Mouse (Mus musculus): ENCODE results near the gene 9230112D13Rik. TPM values are rescaled to one million over a fixed set of nuclear protein-coding genes. Genes with fewer than 3 reads are reported as not detected.

Gene 9230112D13Rik
- polyA plus RNA-seq (2014; fragmentation: Nextera tagmentation; extraction: Ambion mirVana), result not detected in 2 replicates

GRCm38 (mm10) chr14:34522701-34523100 is at the start of gene 9230112D13Rik:
TSS of gene 9230112D13Rik (minus strand) at chr14:34522801.
- 77% methylated on average over 8 of the region's 8 CpGs for WGBS (ENCODE audit: insufficient replicate concordance)
- Histone ChIP-seq H3K9me3 (replicated peaks; ENCODE audit: control insufficient read depth, low read length) (no peaks in the 10 kb centered on the region), H3K27ac (ENCODE audit: low read depth, low read length) (no peak within 1 kb of the TSS), H3K4me1 (ENCODE audit: control insufficient read depth, insufficient read depth, low read length) (no peaks in the 10 kb centered on the region), H3K9ac (ENCODE audit: low read depth, low read length) (no peak within 1 kb of the TSS), H3K4me2 (no peak within 1 kb of the TSS), H3K27me3 (ENCODE audit: control insufficient read depth, insufficient read depth, low read length) (no peaks in the 10 kb centered on the region), H3K36me3 (ENCODE audit: control insufficient read depth, insufficient read depth, low read length) (no peaks in the 10 kb centered on the region), H3K4me3 (ENCODE audit: low read depth, low read length) (no peak within 1 kb of the TSS)
- no peak for ATAC-seq (replicated peaks; ENCODE audit: insufficient number of reproducible peaks, low FRiP score, low TSS enrichment)

DNA sequence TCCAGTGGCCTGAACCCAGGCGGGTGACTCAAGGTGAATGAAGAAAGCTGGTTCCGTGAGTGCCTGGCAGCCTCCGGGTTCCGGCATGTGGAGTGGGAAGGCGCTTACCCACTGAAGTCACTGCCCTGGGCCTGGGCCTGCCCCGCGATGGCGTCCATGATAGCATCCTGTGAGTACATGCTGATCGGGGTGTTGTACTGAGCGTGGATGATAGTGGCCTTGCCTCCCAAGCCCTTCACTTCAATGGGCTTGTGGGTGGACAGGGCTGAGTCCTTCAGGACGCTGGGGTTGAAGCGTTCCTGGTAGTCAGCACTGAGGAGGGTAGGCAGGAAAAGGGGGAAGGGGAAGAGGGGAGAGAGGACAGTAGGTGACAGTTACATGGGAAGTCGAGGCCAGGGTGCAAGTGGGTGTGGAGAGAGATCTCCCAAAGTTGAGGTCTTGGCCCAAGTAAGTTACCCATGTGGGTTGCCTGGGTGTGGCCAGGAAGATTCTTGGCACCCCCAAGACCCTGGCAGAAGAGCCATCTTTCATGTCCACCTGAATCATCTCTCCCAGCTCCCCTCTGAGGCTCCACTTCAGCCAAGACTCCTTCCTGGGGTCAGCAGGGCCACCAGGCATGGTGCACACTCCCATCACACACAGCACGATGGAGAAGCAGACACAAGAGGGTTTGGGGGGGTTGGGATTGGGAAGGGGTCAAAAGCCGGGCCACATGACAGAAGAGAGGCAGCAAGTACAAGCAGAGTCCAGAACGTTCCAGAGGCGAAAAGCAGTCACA is 49.2 kb upstream of the 9230112D13Rik start:
- peaks cover 57% of the 10 kb centered on the region for H3K4me1 ChIP-seq (ENCODE audit: control insufficient read depth, insufficient read depth, low read length)
- WGBS (ENCODE audit: insufficient replicate concordance), result 74% methylated on average over 17 of the region's 17 CpGs

DNA sequence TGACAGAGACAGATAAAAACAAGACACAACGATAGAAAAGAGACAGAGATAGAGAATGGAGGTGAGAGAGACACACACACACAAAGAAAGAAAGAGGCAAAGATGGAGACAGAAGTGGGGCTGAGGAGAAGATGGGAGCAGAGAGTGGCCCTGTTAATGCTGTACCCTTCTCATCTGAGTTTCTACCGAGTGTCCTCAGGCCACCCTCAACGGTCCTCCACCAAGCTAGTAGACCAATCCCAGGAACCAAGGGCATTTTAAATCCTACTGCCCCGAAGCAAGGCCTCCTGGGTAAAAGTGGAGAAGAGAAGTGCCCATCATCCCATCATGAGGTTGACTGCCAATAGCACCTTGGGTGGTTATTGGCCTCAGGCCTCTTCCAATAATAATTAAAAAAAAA is 48.3 kb upstream of the 9230112D13Rik start:
- Histone ChIP-seq H3K4me2 (no peak overlapping the region), H3K27me3 (ENCODE audit: control insufficient read depth, insufficient read depth, low read length) (no peaks in the 10 kb centered on the region), H3K36me3 (ENCODE audit: control insufficient read depth, insufficient read depth, low read length) (peaks cover 11% of the 10 kb centered on the region), H3K9me3 (replicated peaks; ENCODE audit: control insufficient read depth, low read length) (no peaks in the 10 kb centered on the region), H3K4me3 (ENCODE audit: low read depth, low read length) (no peak overlapping the region), H3K27ac (ENCODE audit: low read depth, low read length) (no peak overlapping the region), H3K4me1 (ENCODE audit: control insufficient read depth, insufficient read depth, low read length) (peaks cover 66% of the 10 kb centered on the region), H3K9ac (ENCODE audit: low read depth, low read length) (no peak overlapping the region)
- WGBS (ENCODE audit: insufficient replicate concordance), result 76% methylated on average over 4 of the region's 4 CpGs
- no peak for ATAC-seq (replicated peaks; ENCODE audit: insufficient number of reproducible peaks, low FRiP score, low TSS enrichment)

More for the DNA sequence above, 49.2 kb upstream of the 9230112D13Rik start:
- no peak overlapping the region for H3K4me3 ChIP-seq (ENCODE audit: low read depth, low read length)
- H3K36me3 ChIP-seq (ENCODE audit: control insufficient read depth, insufficient read depth, low read length), result peaks cover 12% of the 10 kb centered on the region; the same call in 1 of the 2 replicates
- H3K4me2 ChIP-seq, result no peak overlapping the region
- ATAC-seq (replicated peaks; ENCODE audit: insufficient number of reproducible peaks, low FRiP score, low TSS enrichment), result no peak
- H3K9me3 ChIP-seq (replicated peaks; ENCODE audit: control insufficient read depth, low read length), result no peaks in the 10 kb centered on the region
- no peak overlapping the region for H3K9ac ChIP-seq (ENCODE audit: low read depth, low read length)
- H3K27ac ChIP-seq (ENCODE audit: low read depth, low read length), result peak overlapping the region; percentile 57
- no peaks in the 10 kb centered on the region for H3K27me3 ChIP-seq (ENCODE audit: control insufficient read depth, insufficient read depth, low read length)

DNA sequence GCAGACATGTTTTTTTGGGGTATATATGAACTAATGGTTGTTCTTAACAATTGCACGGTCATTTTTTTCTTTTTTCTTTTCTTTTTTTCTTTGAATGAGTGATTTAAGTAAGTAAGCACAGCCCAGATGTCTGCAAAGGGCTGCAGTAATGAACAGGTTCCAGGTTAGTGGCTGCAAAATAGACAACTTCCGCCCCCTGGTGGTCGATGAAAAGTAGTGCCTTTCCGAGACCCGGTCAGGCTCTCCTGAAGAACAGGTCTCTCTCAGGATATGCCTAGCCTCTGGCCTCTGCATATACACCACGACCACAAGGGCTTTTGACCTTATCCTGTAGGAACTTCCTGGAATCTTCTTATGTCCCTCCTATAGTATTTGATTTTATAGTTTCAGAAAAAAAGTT is 47.7 kb upstream of the 9230112D13Rik start:
- peak overlapping the region; percentile 54; the same call in 1 of the 2 replicates for H3K27ac ChIP-seq (ENCODE audit: low read depth, low read length)
- peak; percentile 25; the same call in 1 of the 2 replicates for ATAC-seq (replicated peaks; ENCODE audit: insufficient number of reproducible peaks, low FRiP score, low TSS enrichment)
- WGBS (ENCODE audit: insufficient replicate concordance), result 2% methylated on average over 6 of the region's 6 CpGs
- no peaks in the 10 kb centered on the region for H3K27me3 ChIP-seq (ENCODE audit: control insufficient read depth, insufficient read depth, low read length)
- H3K9ac ChIP-seq (ENCODE audit: low read depth, low read length), result 0 out of 2 replicates have a peak overlapping the region, but pooled peaks have one; percentile 56
- H3K9me3 ChIP-seq (replicated peaks; ENCODE audit: control insufficient read depth, low read length), result no peaks in the 10 kb centered on the region
- H3K36me3 ChIP-seq (ENCODE audit: control insufficient read depth, insufficient read depth, low read length), result peaks cover 7% of the 10 kb centered on the region
- H3K4me3 ChIP-seq (ENCODE audit: low read depth, low read length), result no peak overlapping the region
- H3K4me1 ChIP-seq (ENCODE audit: control insufficient read depth, insufficient read depth, low read length), result peaks cover 68% of the 10 kb centered on the region
- H3K4me2 ChIP-seq, result peak overlapping the region; percentile 54

DNA sequence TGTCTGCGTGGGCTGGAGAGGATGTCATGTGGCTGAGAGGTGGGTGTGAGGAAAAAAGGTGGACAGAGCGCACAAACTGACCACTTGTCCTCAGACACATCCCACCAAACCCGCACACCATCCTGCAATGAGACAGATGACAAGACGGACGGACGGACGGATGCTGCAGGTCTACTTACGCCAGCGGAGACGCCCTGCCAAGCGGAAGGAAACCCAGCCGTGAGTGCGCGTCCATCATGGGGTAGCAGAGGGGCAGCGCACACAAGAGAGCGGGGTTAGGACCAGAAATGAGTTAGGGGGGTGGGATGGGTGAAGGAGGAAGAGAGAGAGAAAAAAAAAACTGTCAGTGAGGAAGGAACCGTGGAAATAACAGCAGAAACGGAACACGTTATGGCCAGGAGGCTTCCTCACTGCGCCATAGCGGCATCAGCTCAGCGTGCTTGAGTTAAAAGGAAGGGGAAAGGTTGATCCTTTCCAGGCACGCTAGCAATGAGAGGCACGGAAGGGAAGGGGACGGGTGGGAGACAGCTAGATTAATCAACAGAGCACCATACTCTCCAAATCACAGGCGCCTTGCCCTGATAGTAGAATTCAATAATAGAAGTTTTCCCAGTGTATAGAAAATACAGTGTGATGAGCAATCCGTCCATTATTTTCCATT is 47.1 kb upstream of the 9230112D13Rik start:
- Histone ChIP-seq H3K36me3 (ENCODE audit: control insufficient read depth, insufficient read depth, low read length) (peaks cover 2% of the 10 kb centered on the region), H3K4me1 (ENCODE audit: control insufficient read depth, insufficient read depth, low read length) (peaks cover 74% of the 10 kb centered on the region), H3K9ac (ENCODE audit: low read depth, low read length) (peak overlapping the region; percentile 56), H3K4me2 (peak overlapping the region; percentile 54), H3K9me3 (replicated peaks; ENCODE audit: control insufficient read depth, low read length) (no peaks in the 10 kb centered on the region), H3K27ac (ENCODE audit: low read depth, low read length) (peak overlapping the region; percentile 54), H3K27me3 (ENCODE audit: control insufficient read depth, insufficient read depth, low read length) (no peaks in the 10 kb centered on the region), H3K4me3 (ENCODE audit: low read depth, low read length) (peak overlapping the region; percentile 18; the same call in 1 of the 2 replicates)
- no peak for ATAC-seq (replicated peaks; ENCODE audit: insufficient number of reproducible peaks, low FRiP score, low TSS enrichment)
- WGBS (ENCODE audit: insufficient replicate concordance), result 19% methylated on average over 27 of the region's 27 CpGs

GRCm38 (mm10) chr14:34568626-34569025 is 46.0 kb upstream of the 9230112D13Rik start:
- peaks cover 2% of the 10 kb centered on the region; the same call in 1 of the 2 replicates for H3K36me3 ChIP-seq (ENCODE audit: control insufficient read depth, insufficient read depth, low read length)
- H3K27ac ChIP-seq (ENCODE audit: low read depth, low read length), result peak overlapping the region; percentile 32
- H3K9me3 ChIP-seq (replicated peaks; ENCODE audit: control insufficient read depth, low read length), result no peaks in the 10 kb centered on the region
- no peak overlapping the region for H3K4me2 ChIP-seq
- no peak for ATAC-seq (replicated peaks; ENCODE audit: insufficient number of reproducible peaks, low FRiP score, low TSS enrichment)
- H3K4me1 ChIP-seq (ENCODE audit: control insufficient read depth, insufficient read depth, low read length), result peaks cover 70% of the 10 kb centered on the region
- no peak overlapping the region for H3K4me3 ChIP-seq (ENCODE audit: low read depth, low read length)
- H3K27me3 ChIP-seq (ENCODE audit: control insufficient read depth, insufficient read depth, low read length), result no peaks in the 10 kb centered on the region
- H3K9ac ChIP-seq (ENCODE audit: low read depth, low read length), result 0 out of 2 replicates have a peak overlapping the region, but pooled peaks have one; percentile 56
- WGBS (ENCODE audit: insufficient replicate concordance), result 59% methylated on average over 4 of the region's 4 CpGs

GRCm38 (mm10) chr14:34567697-34568096 is 45.1 kb upstream of the 9230112D13Rik start:
- Histone ChIP-seq H3K9me3 (replicated peaks; ENCODE audit: control insufficient read depth, low read length) (no peaks in the 10 kb centered on the region), H3K27me3 (ENCODE audit: control insufficient read depth, insufficient read depth, low read length) (no peaks in the 10 kb centered on the region), H3K27ac (ENCODE audit: low read depth, low read length) (no peak overlapping the region), H3K4me2 (no peak overlapping the region), H3K4me3 (ENCODE audit: low read depth, low read length) (no peak overlapping the region), H3K9ac (ENCODE audit: low read depth, low read length) (no peak overlapping the region), H3K4me1 (ENCODE audit: control insufficient read depth, insufficient read depth, low read length) (peaks cover 66% of the 10 kb centered on the region), H3K36me3 (ENCODE audit: control insufficient read depth, insufficient read depth, low read length) (peaks cover 2% of the 10 kb centered on the region; the same call in 1 of the 2 replicates)
- WGBS (ENCODE audit: insufficient replicate concordance), result 34% methylated on average over 5 of the region's 5 CpGs
- no peak for ATAC-seq (replicated peaks; ENCODE audit: insufficient number of reproducible peaks, low FRiP score, low TSS enrichment)

DNA sequence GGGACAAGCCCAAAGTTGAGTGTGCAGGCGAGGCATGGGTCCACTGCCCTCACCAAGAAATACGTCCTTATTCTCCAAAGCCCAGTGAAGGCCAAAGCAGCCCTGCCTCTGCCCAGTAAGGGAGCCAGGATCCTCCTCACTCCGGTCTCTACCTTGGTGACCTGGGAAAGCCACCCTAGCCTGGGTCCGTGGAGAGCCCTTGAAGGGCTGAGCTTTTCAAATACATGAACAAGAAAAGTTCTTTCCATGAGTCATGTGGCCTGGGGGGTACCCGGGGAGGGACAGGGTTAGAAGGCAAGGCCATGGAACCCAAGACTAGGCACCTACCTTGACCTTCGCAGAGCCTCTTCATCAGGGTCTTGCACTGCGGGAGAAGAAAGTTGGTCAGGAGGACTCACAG is 43.9 kb upstream of the 9230112D13Rik start:
- H3K4me2 ChIP-seq, result no peak overlapping the region
- no peak overlapping the region for H3K9ac ChIP-seq (ENCODE audit: low read depth, low read length)
- peak overlapping the region; percentile 12; the same call in 1 of the 2 replicates for H3K27ac ChIP-seq (ENCODE audit: low read depth, low read length)
- H3K4me1 ChIP-seq (ENCODE audit: control insufficient read depth, insufficient read depth, low read length), result peaks cover 68% of the 10 kb centered on the region
- ATAC-seq (replicated peaks; ENCODE audit: insufficient number of reproducible peaks, low FRiP score, low TSS enrichment), result no peak
- no peak overlapping the region for H3K4me3 ChIP-seq (ENCODE audit: low read depth, low read length)
- no peaks in the 10 kb centered on the region for H3K9me3 ChIP-seq (replicated peaks; ENCODE audit: control insufficient read depth, low read length)
- 84% methylated on average over 7 of the region's 7 CpGs for WGBS (ENCODE audit: insufficient replicate concordance)
- H3K36me3 ChIP-seq (ENCODE audit: control insufficient read depth, insufficient read depth, low read length), result peaks cover 2% of the 10 kb centered on the region; the same call in 1 of the 2 replicates
- no peaks in the 10 kb centered on the region for H3K27me3 ChIP-seq (ENCODE audit: control insufficient read depth, insufficient read depth, low read length)

Data from heart, embryonic 11.5 days (tissue).